Mouse (Mus musculus) testis, postnatal 14 days (tissue): ENCODE measurements around the gene Fcgbp.
"Not testable (repeated sequence)": the region's sequence is repeated elsewhere in the genome, so short reads cannot be mapped to it uniquely, and the experiment has no call there.

Source experiments
- DNase-seq: peaks from one replicate; pipeline ENCODE4 v3.0.0; 2021; ENCODE audit warnings: low spot score

The Fcgbp gene

DNA sequence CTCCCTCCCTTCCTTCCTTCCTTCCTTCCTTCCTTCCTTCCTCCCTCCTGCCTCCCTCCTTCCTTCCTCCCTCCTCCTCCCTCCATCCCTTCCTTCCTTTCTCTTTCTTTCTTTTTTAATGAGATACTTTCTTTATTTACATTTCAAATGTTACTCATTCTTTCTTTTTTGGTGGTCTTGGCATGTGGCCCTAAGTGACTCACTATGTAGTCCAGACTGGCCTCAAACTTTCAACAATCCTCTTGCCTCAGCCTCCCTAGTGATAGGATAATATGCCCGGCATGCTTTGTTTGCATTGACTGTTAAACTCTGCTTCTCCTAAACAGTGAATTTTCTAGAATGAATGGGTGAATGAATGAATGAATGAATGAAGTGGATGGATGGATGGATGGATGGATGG, 78.8 kb downstream of the Fcgbp start:
- no peak for DNase-seq

GRCm38 (mm10) chr7:28151584-28152221, 80.7 kb downstream of the Fcgbp start:
- DNase-seq, result no peak

- DNase-seq, result not testable (repeated sequence)
These were observed 82.6 kb downstream of the Fcgbp start for GRCm38 (mm10) chr7:28153595-28153994.

GRCm38 (mm10) chr7:28159292-28159691, 88.3 kb downstream of the Fcgbp start:
- no peak for DNase-seq

GRCm38 (mm10) chr7:28159893-28160292, 88.9 kb downstream of the Fcgbp start:
- DNase-seq, result no peak

DNA sequence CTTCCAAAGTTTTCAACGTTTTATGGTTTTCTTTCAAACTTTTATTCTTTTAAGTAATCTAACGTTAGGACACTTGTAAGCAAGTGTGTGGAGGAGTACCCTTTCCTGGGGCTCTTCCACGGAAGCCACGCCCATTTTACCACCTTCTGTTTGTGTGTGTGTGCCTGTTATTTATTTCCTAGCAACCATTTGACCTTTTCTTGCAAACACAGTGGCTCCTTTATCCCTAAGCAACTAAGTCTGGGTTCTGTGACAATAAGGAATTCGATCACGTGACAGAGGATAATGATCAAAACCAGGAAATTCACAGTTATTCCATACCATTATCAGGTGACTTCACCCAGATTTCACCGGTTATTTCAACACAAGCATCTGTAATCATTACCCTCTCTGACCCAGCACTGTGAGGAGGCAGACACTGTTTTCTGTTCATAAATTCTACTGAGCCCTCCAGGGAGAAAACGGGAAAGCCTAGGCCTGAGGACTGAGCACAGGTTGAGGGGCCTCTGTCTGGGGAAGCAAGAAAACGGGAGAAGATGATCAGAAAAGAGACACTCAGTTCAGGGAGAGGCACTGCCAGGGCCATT, 90.2 kb downstream of the Fcgbp start:
- no peak for DNase-seq

- DNase-seq, result no peak
These were observed 94.4 kb downstream of the Fcgbp start for GRCm38 (mm10) chr7:28165406-28165805.

DNA sequence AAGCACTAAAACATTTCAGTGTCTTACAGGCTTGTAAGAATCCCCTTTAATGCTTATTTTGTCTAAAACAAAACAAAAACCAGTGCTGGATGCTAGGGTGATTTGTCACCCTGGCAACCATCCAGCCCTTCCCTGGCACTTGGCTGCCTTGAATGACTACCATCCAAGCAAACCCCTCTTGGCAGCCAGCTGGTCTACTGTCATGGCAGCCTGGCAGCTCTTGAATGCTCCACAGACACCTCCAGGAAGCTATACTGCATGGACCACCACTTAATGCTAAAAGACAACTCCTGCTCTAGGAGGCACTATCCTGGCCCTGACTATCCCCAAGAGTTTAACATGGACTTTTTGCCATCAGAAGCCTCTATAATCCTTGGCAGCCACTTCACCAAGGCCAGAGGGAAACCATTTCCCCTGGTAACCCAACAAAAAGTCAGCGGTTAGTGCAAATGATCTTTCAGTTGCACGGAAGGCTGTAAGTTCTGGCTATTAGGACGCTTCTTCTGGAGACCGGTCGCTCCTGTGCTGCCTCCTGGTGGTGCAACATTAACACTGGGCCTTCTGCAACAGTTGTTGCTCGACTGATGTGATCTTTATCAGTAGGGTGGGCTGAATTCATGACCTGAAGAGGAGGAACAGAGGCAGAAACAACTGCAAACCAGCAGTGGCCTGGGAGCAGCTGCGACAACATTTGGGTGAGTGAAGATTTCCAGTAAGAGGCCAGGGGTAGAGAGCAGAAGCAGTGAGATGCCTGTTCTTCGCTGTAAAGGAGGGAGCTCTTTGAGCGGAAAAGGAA, 97.5 kb downstream of the Fcgbp start:
- peak; percentile 62 for DNase-seq

DNA sequence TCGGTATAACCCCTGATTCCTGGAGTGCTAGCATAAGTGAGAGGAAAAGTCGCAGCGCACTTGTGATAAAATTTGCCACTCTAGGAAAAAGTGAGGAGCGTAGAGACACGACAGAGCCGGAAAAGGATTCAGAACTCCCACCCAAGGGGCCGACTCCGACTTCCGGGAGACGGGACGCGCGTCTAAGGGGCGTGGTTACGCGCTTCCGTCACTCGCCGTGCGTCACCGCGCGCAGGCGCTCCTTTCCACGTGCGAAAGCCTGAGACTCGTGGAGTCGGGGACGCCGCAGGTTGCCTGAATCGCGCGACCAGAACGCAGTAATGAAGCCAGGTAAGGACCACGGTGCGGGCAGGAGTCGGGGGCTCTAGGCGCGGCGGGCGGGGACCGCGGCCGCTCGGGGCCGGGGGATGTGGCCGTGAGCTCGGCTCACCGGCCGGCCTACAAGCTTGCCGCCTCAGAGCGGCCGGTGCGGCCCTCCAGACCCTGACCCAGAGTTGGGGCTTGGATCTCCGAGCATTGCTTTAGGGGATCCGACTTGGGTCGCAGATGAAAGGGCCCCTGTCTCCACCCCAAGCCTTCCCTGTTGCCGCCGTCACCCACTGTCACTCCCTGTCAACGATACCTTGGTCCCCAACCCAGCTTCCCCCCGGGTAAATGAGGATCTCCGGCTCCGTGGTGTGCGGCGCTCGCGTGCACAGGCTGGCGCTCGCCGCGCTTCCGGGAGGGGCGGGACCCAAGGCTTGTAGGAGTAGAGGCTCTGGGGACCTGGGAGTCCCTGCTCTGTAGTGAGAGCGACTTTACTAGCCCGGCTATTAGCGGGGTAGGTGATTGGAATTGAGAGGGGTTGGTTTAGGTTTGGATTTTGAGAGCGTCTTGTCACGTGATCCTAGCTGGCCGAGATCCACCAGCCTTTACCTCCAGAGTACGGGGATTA, 98.7 kb downstream of the Fcgbp start, which contains the start of gene Fbl:
Gene Fbl (plus strand): TSS at position 222 of the 934 bp plus-strand sequence.
- peak; percentile 92 for DNase-seq
